Mouse (Mus musculus) layer of hippocampus, adult 2 months (tissue): ENCODE measurements at regions not wholly inside any gene's neighbourhood (a gene's known extent, or its start where the extent isn't known, plus 50 kb on each side); places are given as distances from the start of the nearest gene placed in this dataset.

Source experiments
- DNase-seq, 2 experiments: peaks; one replicate each; pipeline ENCODE4 v3.0.0; 2022; ENCODE audit warnings: low spot score in 2 of 2
- H3K27ac ChIP-seq: fragments of 200-600 bp; 2 replicates; pipeline ENCODE4 v1.8.1; 2022
- H3K4me3 ChIP-seq: fragments of 200-600 bp; 2 replicates; pipeline ENCODE4 v1.8.1; 2022; ENCODE audit warnings: mild to moderate bottlenecking
- CTCF ChIP-seq: fragments of 200-600 bp; conservative IDR thresholded peaks from 2 replicates; pipeline ENCODE4 v1.8.1; 2022; ENCODE audit warnings: antibody characterized with exemption, mild to moderate bottlenecking, moderate library complexity

DNA sequence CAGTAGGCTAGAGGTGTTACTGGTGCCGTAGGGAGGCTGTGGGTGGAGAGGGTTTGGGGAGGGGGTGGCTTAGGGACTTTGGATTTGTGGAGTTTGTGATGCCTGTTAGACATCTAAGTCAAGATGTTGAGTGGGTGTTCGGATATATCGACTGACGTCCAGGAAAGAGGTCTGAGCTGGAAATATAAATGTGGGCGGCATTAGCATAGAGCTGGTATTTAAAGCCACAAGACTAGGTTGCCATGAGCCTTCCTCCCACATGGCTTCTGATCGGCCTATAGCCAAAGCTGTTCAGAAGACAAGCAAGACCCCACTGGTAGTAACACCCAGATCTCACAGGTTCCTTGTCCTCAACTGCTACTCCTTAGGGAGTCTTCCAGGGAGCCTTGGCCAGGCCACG, 184.9 kb downstream of the Tle3 start:
- peak in 1 of 2 experiments; percentile 29 for DNase-seq
- TF ChIP-seq CTCF: no peak
- Histone ChIP-seq H3K4me3 (no peak overlapping the region), H3K27ac (no peak overlapping the region)

DNA sequence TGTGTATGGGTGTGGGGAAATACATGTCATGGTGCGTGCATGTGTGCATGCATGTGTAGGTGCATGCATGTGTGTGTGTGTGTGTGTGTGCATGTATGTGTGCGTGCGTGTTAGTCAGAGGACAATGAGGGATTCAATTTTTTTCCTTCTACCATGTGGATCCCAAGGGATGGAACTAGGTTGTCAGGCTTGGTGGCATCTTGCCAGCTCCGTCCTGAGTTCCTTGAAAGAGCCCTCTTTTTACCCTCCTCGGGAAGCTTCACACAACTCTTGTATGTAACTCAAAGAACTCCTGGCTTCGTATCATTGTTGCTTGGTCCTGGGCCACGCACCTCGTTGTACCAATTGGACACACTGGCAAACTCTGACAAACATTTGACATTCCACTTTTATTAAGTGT, 183.0 kb downstream of the Tle3 start:
- no peak for DNase-seq
- no peak for TF ChIP-seq CTCF
- H3K27ac ChIP-seq: no peak overlapping the region
- no peak overlapping the region for H3K4me3 ChIP-seq

DNA sequence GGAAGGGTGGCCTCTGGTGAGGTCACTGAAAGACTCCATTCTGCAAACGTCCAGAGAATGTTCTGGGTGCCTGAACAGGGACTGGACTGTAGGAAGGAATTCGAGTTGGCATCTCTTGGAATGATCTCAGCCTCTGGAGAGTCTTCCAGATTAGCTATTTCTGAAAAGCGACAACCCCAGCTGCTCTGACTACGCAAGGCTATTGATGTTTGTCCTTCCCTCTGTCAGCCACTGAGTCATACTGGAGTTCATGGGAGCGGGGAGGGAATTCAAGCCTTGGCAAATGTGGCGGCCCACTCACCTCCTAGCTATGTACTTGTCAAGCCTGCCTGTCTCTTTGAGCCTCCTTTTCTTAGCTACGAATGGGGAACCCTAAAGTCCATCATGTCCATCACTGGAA, 182.4 kb downstream of the Tle3 start:
- no peak for TF ChIP-seq CTCF
- DNase-seq: no peak
- H3K4me3 ChIP-seq: no peak overlapping the region
- H3K27ac ChIP-seq: peak overlapping the region; percentile 51; the same call in 1 of the 2 replicates

DNA sequence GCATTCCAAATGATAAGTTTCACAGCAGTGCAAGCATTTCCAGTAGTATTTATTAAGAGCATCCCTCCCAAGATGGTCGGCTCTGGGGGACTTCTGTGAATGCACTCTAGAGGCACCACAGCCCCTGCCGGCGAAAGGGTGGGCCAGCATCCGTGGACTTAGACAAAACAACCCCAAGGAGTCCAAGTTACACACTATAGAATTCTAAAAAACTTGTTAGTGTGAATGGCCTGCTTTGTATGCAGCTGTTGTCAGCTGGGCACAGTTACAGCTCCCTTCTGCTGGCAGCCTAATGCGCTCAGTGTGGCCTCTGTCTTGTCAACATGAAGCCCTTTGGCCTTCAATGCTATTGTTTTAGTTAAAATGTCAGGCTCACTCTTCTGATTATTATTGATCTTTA, 181.5 kb downstream of the Tle3 start:
- DNase-seq: no peak
- peak overlapping the region; percentile 51 for H3K27ac ChIP-seq
- TF ChIP-seq CTCF: 0 out of 2 replicates have a peak, but pooled peaks have one; percentile 22
- H3K4me3 ChIP-seq: no peak overlapping the region

DNA sequence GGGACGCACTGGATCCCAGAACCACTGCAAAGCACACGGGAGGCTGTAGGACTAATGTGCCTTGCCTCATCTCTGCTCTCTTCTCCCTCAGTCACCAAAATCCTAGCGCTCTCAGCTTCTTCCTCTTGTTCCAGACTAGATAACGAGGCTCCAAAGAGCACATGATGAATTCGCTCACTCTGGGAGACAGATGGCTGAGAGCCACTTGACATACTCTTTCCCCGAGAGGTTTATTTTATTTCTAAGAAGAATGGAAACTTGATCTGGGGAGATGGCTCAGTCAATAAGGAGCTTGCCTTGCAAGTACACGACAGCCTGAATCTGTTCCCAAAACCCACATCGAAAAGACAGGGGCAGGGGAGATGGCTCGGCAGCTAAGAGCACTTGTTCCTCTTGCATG, 179.2 kb downstream of the Tle3 start:
- Histone ChIP-seq H3K27ac (peak overlapping the region; percentile 11; the same call in 1 of the 2 replicates), H3K4me3 (no peak overlapping the region)
- no peak for TF ChIP-seq CTCF
- peak in 1 of 2 experiments; percentile 16 for DNase-seq

DNA sequence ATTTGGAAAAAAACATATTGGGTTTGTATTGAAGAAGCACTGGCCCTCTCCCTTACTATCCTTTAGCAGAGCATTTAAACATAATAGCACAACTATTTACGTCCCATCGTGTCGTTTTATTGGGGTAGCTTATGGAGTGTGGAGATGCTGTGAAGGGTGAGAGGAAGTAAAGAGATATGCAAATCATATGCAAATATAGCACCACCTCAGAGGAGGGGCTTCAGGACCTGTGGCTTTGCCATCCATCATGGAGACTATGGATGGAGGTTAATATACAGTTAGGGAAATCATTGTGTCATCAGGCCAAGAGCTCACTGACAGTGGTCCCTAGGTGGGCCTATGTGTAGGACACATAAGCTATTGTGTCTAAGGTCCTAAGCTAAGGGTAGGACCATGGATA, 178.2 kb downstream of the Tle3 start:
- DNase-seq: no peak
- no peak for TF ChIP-seq CTCF
- Histone ChIP-seq H3K27ac (peak overlapping the region; percentile 75), H3K4me3 (no peak overlapping the region)

DNA sequence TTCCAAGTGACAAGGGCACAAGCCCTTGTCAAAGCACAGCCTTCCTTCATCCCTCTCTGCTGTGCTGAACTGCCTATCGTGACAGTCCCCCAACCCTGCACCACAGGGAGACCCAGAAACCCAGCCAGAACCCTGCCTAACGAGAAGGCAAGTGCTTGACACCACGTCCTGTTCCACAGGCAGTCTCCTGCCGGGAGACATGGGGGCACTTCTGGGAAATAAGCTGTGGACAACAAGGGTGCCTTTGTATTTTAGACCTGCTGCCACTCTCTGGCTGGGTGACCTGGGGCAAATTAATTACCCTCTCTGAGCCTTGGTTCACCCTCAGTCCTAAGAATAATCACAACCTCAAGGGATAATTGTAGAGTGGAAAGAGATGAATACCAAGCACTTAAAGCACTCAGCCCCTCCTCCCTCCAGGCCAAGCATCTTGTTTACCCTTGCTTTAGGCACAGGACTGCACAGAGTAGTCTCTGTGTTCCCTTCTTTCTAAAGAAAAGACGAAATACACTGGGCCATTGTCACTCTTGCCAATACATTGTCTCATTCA, 177.6 kb downstream of the Tle3 start:
- Histone ChIP-seq H3K27ac (peak overlapping the region; percentile 75), H3K4me3 (no peak overlapping the region)
- no peak for TF ChIP-seq CTCF
- DNase-seq: peak; percentile 27 to 66

DNA sequence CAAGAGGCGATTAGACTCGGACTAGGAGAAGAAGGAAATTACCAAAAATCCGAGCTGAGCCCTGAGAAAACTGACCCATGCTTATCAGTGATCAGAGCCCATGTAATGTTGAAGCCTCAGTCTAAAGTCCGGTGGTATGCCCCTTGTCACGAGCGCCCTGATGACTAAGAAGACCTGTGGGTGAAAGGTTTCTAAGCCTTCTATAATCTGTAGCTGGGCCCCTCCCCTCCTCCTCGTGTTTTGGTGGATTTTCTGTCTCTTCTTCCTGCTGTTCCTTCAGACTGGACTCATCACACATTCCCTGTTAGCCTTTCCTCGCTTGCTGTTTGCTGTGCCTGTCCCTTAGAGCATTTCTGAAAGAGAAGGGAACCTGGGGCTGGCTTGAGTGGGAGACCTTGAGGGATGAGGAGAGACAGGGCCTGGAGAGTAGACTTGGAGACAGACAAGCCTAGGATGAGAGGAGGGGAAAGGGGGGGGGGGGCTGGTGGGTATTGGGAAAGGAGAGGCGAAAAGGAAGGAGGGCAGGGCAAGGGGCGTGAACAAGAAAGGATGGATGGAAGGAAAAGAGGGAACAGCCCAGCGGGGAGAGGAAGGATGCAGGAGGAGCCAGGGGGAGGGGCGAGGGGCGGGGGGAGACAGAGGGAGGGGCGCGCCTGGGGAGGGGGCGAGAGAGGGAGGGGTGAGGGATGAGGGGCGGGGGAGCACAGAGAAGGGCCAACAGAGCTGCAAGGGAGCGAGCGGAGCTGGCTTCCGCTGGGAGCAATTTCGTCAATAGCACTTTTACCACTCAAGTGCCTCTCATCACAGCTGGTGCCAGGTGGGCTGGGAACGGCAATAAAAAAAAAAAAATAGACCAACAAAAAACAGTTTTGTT, 165.4 kb downstream of the Tle3 start:
- TF ChIP-seq CTCF: no peak
- no peak for DNase-seq
- Histone ChIP-seq H3K4me3 (no peak overlapping the region), H3K27ac (no peak overlapping the region)

DNA sequence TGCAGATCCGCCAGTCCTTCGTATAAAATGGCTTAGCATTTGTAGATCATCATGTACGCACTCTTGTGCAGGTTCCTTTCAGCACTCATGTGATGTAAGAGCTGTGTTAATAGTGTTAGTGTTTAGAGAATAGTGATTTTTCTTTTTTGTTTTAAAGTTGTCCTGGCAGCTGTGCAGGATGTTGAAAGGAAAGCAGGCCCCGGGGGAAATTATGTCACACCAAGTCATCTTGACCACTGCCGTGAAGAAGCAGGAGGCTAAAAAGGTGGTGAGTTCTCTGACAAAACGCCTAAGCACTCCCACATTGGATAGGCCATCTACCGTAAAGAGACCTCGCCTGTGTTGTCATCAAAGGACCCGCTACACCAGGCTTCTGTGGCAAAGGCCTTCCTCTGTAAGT, 161.1 kb downstream of the Tle3 start:
- H3K4me3 ChIP-seq: no peak overlapping the region
- no peak overlapping the region for H3K27ac ChIP-seq
- TF ChIP-seq CTCF: no peak
- no peak for DNase-seq

DNA sequence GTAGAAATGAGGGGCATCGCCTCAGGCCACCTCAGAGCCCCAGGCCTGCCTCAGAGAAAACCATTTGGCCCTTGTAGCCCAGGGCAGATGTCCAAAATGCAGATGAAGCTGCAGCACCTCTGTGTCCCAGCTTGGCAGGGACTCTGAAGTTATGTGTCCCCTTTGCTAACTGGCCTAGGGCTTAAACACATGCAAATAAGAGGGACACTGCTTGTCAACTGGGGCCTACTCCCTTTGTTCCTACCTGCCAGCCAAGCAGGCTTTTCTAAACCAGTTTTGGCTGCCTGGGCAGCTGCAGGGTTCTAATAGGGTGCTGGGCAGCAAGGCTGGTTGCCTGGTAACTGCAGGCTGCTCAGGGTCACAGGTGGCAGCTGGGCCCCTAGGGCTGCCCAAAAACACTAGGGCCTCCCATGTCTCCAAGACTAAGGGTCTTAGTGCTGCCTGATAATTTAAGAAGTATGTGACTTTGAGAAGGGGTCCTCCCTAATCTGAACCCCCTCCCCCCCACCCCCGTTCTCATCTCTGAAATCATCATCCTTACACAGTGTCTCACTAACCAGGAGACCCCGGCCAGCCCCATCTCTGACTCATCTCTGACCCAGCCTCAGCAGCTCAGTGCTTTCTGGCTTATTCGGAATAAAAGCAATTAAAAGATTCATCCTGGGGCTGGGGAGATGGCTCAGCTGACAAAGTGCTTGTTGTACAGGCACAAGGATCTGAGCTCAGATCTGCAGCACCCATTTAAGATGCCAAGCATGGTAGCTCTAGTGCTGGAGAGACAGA, 158.3 kb downstream of the Tle3 start:
- H3K4me3 ChIP-seq: no peak overlapping the region
- no peak for TF ChIP-seq CTCF
- peak in 1 of 2 experiments; percentile 46 for DNase-seq
- no peak overlapping the region for H3K27ac ChIP-seq

DNA sequence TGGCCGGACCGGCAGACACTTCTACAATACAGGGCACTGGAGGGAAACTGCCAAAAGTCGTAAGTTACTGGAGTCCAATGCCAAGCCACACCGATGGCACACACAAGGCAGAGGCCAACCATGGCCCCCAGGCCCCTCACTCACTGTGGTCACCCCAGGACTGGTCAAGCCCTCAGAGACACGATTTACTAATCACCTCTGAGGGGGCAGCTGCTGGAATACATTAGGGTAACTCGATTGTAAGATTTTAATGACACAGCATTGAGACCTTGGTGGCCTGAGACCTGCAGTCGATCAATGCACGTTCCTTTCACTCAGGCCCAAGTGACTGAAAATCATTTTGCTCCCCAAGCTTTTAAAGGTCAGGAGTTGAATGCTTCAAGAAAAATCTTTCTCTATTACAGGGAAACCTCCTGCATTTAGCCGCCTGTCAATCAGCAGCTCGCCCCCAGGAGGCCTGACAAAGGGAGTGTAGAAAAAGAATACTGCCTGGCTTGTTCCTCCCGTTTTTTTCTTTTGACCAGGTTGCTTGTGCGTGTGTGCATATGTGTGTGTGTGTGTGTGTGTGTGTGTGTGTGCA, 156.2 kb downstream of the Tle3 start:
- TF ChIP-seq CTCF: no peak
- no peak overlapping the region for H3K27ac ChIP-seq
- DNase-seq: no peak
- H3K4me3 ChIP-seq: no peak overlapping the region

DNA sequence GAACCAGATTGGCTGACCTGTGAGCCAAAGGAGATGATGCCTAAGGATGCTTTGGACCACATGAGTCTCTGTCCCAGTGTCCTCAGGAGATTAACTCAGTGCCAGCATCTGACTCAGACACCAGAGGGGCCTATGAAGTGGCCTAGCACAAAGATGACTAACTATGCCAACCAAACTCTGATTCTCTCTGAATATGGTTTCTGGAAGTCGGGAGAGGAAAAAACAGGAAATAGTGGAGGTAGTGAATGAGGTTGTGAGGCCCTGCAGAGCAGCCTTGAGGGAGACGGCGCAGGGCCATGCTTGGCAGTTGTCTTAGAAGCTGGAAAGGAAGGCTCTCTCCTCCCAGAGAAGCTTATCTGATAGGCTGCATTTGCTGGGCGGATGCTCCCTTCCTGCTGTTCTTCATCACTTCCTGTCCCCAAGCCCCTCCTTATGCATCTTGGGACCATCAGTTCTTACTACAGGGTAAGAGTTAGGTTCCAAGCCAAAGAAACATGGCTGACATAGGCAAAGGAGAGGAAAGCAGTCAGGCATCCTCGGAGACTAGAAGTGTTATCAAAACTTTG, 155.4 kb downstream of the Tle3 start:
- H3K4me3 ChIP-seq: no peak overlapping the region
- TF ChIP-seq CTCF: no peak
- no peak for DNase-seq
- H3K27ac ChIP-seq: no peak overlapping the region

DNA sequence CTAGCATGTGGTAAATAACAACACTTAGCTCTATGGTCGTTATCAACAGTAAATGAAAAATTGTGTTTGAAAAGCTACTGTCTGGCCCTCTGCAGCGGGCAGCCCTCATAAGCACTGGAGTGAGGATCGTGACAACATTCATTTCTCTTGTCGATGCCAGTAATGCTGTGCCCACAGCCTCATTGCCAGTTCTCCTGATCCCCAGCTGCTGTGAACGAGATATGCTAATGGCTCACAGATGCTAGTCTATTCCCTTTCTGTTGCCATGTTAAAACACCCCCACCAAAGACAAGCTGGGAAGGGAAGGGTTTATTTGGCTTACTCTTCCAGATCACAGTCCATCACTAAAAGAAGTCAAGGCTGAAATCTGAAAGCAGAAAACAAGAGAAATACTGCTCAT, 148.0 kb downstream of the Tle3 start:
- H3K4me3 ChIP-seq: no peak overlapping the region
- no peak overlapping the region for H3K27ac ChIP-seq
- no peak for TF ChIP-seq CTCF
- no peak for DNase-seq
